Mouse (Mus musculus) forelimb bud, embryonic 11.5 days (tissue): ENCODE measurements around the gene Clec2l.

Source experiments
- DNase-seq: peaks from one replicate; pipeline ENCODE4 v3.0.0-alpha.2; 2012; ENCODE audit warnings: low read depth, low spot score

Clec2l gene

DNA sequence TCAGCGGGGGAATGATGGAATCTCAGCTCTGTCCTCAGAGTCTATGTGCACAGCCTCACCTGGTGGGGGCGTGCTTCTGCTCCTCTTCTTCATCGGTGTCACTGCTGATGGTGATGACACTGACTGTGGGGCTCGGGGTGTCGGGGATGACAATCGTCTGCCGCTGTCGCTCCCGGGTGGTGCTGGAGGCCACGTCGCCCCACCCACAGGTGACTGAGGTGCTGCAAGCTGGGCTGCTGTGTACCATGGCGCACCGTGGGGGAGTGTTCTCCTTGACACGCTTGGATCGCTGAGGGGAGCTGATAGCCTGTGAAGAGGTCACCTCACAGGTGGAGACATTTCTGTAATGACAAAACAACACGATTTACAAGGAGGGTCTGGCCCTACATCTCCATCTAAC is 53.0 kb downstream of the Clec2l start:
- DNase-seq, result no peak

DNA sequence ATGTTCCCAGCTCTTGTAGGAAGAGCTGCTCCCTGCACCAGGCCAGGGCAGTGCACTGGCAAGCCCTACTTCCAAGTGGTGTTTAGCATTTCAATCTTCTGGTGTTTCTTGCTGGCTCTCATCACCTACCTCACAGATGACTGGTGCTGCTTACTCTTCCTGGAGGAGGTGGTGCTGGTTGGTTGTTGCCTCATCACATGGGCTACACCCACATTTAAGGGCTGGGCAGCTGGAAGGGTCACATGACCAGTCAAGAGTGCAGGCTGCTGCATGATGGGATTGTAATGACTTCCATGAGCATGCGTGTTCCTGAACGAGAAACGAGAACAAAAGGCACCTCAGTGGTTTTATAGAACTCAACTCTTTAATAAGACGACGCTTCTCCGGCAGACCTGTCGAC is 55.8 kb downstream of the Clec2l start:
- DNase-seq, result no peak

DNA sequence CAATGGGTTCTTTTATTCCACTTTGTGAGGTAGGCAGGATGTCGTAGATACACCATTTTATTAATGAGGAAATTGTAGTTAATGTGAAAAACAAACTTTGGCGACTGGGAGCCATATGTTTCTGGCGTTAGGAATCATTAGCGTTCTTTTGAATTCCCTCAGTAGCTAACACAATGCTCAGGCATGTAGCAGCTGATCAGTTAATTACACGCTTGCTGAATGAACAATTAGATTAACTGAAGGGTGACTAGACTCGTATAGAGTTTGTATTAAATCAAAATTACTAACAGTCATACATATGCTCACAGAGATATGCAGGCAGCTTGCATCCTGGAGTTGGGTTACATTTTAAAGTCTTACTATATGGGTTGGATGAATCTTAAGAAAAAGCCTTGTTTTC is 56.4 kb downstream of the Clec2l start:
- DNase-seq, result no peak

GRCm38 (mm10) chr6:38721361-38721760 is 58.5 kb downstream of the Clec2l start:
- no peak for DNase-seq

GRCm38 (mm10) chr6:38725515-38725914 is 62.6 kb downstream of the Clec2l start:
- DNase-seq, result no peak
